Comparison of ENCODE assay signal across 8 mouse cellular contexts in the genomic region with DNA sequence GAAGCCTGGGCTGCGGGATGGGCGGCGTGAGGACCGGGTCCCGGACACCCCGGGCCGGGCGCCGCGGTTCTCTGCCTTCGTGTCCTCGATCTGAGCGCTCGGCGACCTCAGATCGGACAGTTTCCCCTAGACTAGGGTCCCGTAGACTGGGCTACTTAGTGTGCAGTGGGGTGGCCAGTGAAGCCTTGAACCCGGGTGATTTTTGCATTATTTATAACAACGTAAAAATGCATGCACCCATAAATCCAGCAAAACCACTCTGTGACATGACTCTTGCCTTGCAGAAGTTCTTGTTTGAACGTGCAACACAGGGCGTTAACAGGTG. TPM values are rescaled to one million over a fixed set of nuclear protein-coding genes. Genes with fewer than 3 reads are reported as not detected.
A peak's percentile ranks its signal among the peaks of the same experiment; 100 is the strongest.
DNase-seq lines count a peak whose midpoint lies in the region; ATAC-seq and TF ChIP-seq lines count a peak whose summit lies in the region.

No protein-coding gene starts in this region.

- ATAC-seq in embryonic facial prominence, embryonic 11.5 days (replicated peaks; ENCODE audit: insufficient number of reproducible peaks, low FRiP score, low TSS enrichment, low read depth), result no peak
- no peak for ATAC-seq in intestine, embryonic 14.5 days (replicated peaks; ENCODE audit: low FRiP score, low TSS enrichment, low read depth)

- no peaks in the 10 kb centered on the region for H3K27me3 ChIP-seq in embryonic facial prominence, embryonic 11.5 days (ENCODE audit: control insufficient read depth, insufficient read depth, low read length)
- no peaks in the 10 kb centered on the region for H3K27me3 ChIP-seq in intestine, embryonic 14.5 days (replicated peaks; ENCODE audit: control insufficient read depth, insufficient read depth, low read length)
- no peaks in the 10 kb centered on the region for H3K27me3 ChIP-seq in myocyte (ENCODE audit: control insufficient read depth, insufficient read depth, insufficient read length)

- intact Hi-C loops in left cerebral cortex, adult 2 months (cut with DNase I), result no loop called here

- peak overlapping the region; percentile 71 for H3K4me2 ChIP-seq in embryonic facial prominence, embryonic 11.5 days (ENCODE audit: low read depth, low read length)
- H3K4me2 ChIP-seq in intestine, embryonic 14.5 days (ENCODE audit: low read length), result peak overlapping the region; percentile 95
- H3K4me2 ChIP-seq in myocyte (ENCODE audit: low read depth), result peak overlapping the region; percentile 91

- H3K4me1 ChIP-seq in embryonic facial prominence, embryonic 11.5 days (ENCODE audit: control insufficient read depth, insufficient read depth, low read length), result no peaks in the 10 kb centered on the region; the same call in 1 of the 2 replicates
- H3K4me1 ChIP-seq in intestine, embryonic 14.5 days (replicated peaks; ENCODE audit: control insufficient read depth, insufficient read depth, low read length), result peaks cover 8% of the 10 kb centered on the region

- no peaks in the 10 kb centered on the region for H3K9me3 ChIP-seq in embryonic facial prominence, embryonic 11.5 days (replicated peaks; ENCODE audit: control insufficient read depth, low read length)
- H3K9me3 ChIP-seq in intestine, embryonic 14.5 days (ENCODE audit: control insufficient read depth, low read length), result no peaks in the 10 kb centered on the region

- H3K4me3 ChIP-seq in left cerebral cortex, adult 2 months, result peak overlapping the region; percentile 84
- H3K4me3 ChIP-seq in embryonic facial prominence, embryonic 11.5 days (ENCODE audit: low read depth, low read length), result peak overlapping the region; percentile 84
- H3K4me3 ChIP-seq in intestine, embryonic 14.5 days (ENCODE audit: low read depth, low read length), result peak overlapping the region; percentile 82
- peak overlapping the region; percentile 55 for H3K4me3 ChIP-seq in myocyte

- peak overlapping the region; percentile 50 for H3ac ChIP-seq in myocyte (ENCODE audit: control insufficient read depth, insufficient read length)

- no peak for TF ChIP-seq CTCF in left cerebral cortex, adult 2 months (IDR thresholded peaks at IDR 0.05)

- H3K36me3 ChIP-seq in embryonic facial prominence, embryonic 11.5 days (replicated peaks; ENCODE audit: control insufficient read depth, insufficient read depth, low read depth, low read length), result no peaks in the 10 kb centered on the region
- peaks cover 25% of the 10 kb centered on the region for H3K36me3 ChIP-seq in intestine, embryonic 14.5 days (ENCODE audit: control insufficient read depth, insufficient read depth, low read length)
- H3K36me3 ChIP-seq in myocyte (ENCODE audit: control insufficient read depth, insufficient read depth), result no peaks in the 10 kb centered on the region

- H3K27ac ChIP-seq in left cerebral cortex, adult 2 months, result 0 out of 2 replicates have a peak overlapping the region, but pooled peaks have one; percentile 63
- H3K27ac ChIP-seq in embryonic facial prominence, embryonic 11.5 days (replicated peaks; ENCODE audit: low read depth, low read length), result no peak overlapping the region
- H3K27ac ChIP-seq in intestine, embryonic 14.5 days (ENCODE audit: low read depth), result no peak overlapping the region

- no peak for DNase-seq in left cerebral cortex, adult 2 months (ENCODE audit: extremely low spot score in 1 of 2, low spot score in 2 of 2)
- DNase-seq in left cerebral cortex, adult 18-20 months (ENCODE audit: low spot score in 2 of 2), result no peak
- no peak for DNase-seq in embryonic facial prominence, embryonic 11.5 days (ENCODE audit: low spot score)
- DNase-seq in intestine, embryonic 14.5 days (ENCODE audit: low spot score), result no peak
- no peak for DNase-seq in T-cell, adult 2 months (ENCODE audit: low spot score)
- DNase-seq in frontal cortex, postnatal 10 days (ENCODE audit: low spot score in 2 of 2), result no peak
- no peak for DNase-seq in layer of hippocampus, postnatal 25 days (ENCODE audit: extremely low spot score in 1 of 2, low spot score in 1 of 2)

- TF ChIP-seq POLR2A in myocyte (IDR thresholded peaks at IDR 0.05; ENCODE audit: insufficient read length, low read depth), result peak; percentile 37

- H3K9ac ChIP-seq in embryonic facial prominence, embryonic 11.5 days (replicated peaks; ENCODE audit: low read length), result peak overlapping the region; percentile 76
- peak overlapping the region; percentile 65 for H3K9ac ChIP-seq in intestine, embryonic 14.5 days (ENCODE audit: low read length)

- under 1% methylated on average over 21 of the region's 21 CpGs for WGBS in embryonic facial prominence, embryonic 11.5 days
- WGBS in intestine, embryonic 14.5 days, result under 1% methylated on average over 21 of the region's 21 CpGs

- H3K79me2 ChIP-seq in myocyte (ENCODE audit: control insufficient read depth, insufficient read depth), result peaks cover 6% of the 10 kb centered on the region

TF ChIP-seq in myocyte, 11 proteins besides CTCF, POLR2A, EP300 and RAD21:
- TF ChIP-seq TCF12 (IDR thresholded peaks at IDR 0.05; ENCODE audit: insufficient read depth, poor library complexity, severe bottlenecking), result no peak
- TF ChIP-seq SRF (IDR thresholded peaks at IDR 0.05; ENCODE audit: control insufficient read depth, insufficient read length, low read depth), result no peak
- TF ChIP-seq MAX (IDR thresholded peaks at IDR 0.05; ENCODE audit: low read depth), result no peak
- TF ChIP-seq REST (IDR thresholded peaks at IDR 0.05; ENCODE audit: insufficient read depth, insufficient read length), result no peak
- TF ChIP-seq MYOG (IDR thresholded peaks at IDR 0.05; ENCODE audit: control insufficient read depth in 1 of 3, insufficient read depth in 1 of 3, insufficient read length in 2 of 3, low read depth in 2 of 3), result no peak
- no peak for TF ChIP-seq MYOD1 (IDR thresholded peaks at IDR 0.05; ENCODE audit: control insufficient read depth in 1 of 3, insufficient read length in 2 of 3, low read depth in 2 of 3)
- no peak for TF ChIP-seq E2F4 (IDR thresholded peaks at IDR 0.05; ENCODE audit: insufficient read depth)
- no peak for TF ChIP-seq USF1 (IDR thresholded peaks at IDR 0.05; ENCODE audit: low read depth)
- TF ChIP-seq POLR2AphosphoS2 (IDR thresholded peaks at IDR 0.05; ENCODE audit: insufficient read length, low read depth), result no peak
- TF ChIP-seq CEBPB (IDR thresholded peaks at IDR 0.05; ENCODE audit: insufficient read depth, poor library complexity, severe bottlenecking), result no peak
- no peak for TF ChIP-seq TCF3 (IDR thresholded peaks at IDR 0.05; ENCODE audit: insufficient read length, low read depth)

RNA-seq across cellular contexts. Expression of a gene that starts 0.3 kb away (rescaled TPM):
- 10 to 100 TPM; 26.1 to 30.8 TPM for total RNA-seq in left cerebral cortex, adult 2 months (2021)
- total RNA-seq in left cerebral cortex, adult 18-20 months (2021), result 10 to 100 TPM; 26.9 to 30.9 TPM
- polyA plus RNA-seq in embryonic facial prominence, embryonic 11.5 days (2014; fragmentation: Nextera tagmentation; extraction: Ambion mirVana), result 53.0 and 60.9 TPM in 2 replicates
- polyA plus RNA-seq in intestine, embryonic 14.5 days (2014; fragmentation: Nextera tagmentation; extraction: Ambion mirVana), result 70.0 and 78.4 TPM in 2 replicates
- 56.6 TPM for polyA plus RNA-seq in myocyte (2012; fragmentation: generic; extraction: Trizol)
- 10 to 100 TPM; 33.6 to 36.7 TPM for total RNA-seq in layer of hippocampus, postnatal 25 days (2021)

RNA-seq across cellular contexts. Expression of a gene that starts 0.5 kb away (rescaled TPM):
- 10 to 100 TPM; 17.0 to 21.3 TPM for total RNA-seq in left cerebral cortex, adult 2 months (2021)
- 10 to 100 TPM; 20.2 to 20.5 TPM for total RNA-seq in left cerebral cortex, adult 18-20 months (2021)
- 22.4 and 27.2 TPM in 2 replicates for polyA plus RNA-seq in embryonic facial prominence, embryonic 11.5 days (2014; fragmentation: Nextera tagmentation; extraction: Ambion mirVana)
- 34.3 and 35.6 TPM in 2 replicates for polyA plus RNA-seq in intestine, embryonic 14.5 days (2014; fragmentation: Nextera tagmentation; extraction: Ambion mirVana)
- 19.9 TPM for polyA plus RNA-seq in myocyte (2012; fragmentation: generic; extraction: Trizol)
- total RNA-seq in layer of hippocampus, postnatal 25 days (2021), result 10 to 100 TPM; 17.3 to 19.9 TPM
